Comparison of ENCODE assay signal across 9 mouse cellular contexts in the genomic region with DNA sequence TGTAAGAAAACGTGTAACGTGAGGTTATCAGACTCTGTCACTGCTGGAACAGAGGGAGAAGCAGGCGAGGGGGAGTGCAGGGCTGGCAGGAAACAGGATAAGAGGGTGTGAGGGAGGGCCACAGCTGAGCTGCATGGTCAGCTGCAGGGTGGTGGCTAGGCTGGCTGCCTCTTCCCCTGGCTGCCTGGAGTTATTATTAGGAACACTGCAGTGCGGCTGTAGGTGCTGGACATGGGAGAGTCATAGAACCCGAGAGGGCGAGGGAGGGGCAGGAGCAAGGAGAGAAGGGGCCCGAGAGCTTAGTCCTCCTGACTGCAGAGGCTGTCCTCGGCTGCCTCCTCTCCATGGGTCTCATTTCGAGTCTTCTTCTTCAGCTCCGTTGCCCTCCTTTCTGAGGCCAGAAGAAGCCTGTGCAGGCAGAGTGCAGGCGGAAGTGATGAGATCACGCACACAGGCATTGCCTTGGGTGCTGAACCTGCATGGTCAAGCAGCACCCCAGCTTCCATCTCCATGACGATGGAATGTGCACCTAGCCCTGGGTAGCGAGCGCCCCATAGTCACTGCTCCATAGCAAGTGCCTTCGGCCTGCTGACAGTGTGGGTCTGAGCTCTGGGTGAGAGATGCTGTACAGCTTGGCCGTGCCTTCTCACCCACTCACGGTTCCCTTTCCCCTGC. TPM values are rescaled to one million over a fixed set of nuclear protein-coding genes. Genes with fewer than 3 reads are reported as not detected.
DNase-seq lines count a peak whose midpoint lies in the region; ATAC-seq and TF ChIP-seq lines count a peak whose summit lies in the region.
"Had no signal": no experiment of that assay in that cellular context is flagged by ENCODE, and none has a peak within 500 bp of the region (broad histone marks: within the 10 kb centered on the region; RNA-seq: fewer than 3 reads in every experiment).

No protein-coding gene starts in this region.

- 8% methylated on average over 18 of the region's 18 CpGs for WGBS in cerebellum, adult 2 months
- 69% methylated on average over 18 of the region's 18 CpGs for WGBS in hindbrain, embryonic 13.5 days
- 45% methylated on average over 18 of the region's 18 CpGs for WGBS in liver, embryonic 11.5 days
- WGBS in stomach, embryonic 14.5 days, result 62% methylated on average over 18 of the region's 18 CpGs

- no peaks in the 10 kb centered on the region for H3K9me3 ChIP-seq in hindbrain, embryonic 13.5 days
- no peaks in the 10 kb centered on the region for H3K9me3 ChIP-seq in liver, embryonic 11.5 days (ENCODE audit: control insufficient read depth, low read length)
- H3K9me3 ChIP-seq in stomach, embryonic 14.5 days (ENCODE audit: control insufficient read depth, low read depth, low read length), result no peaks in the 10 kb centered on the region

- H3K27me3 ChIP-seq in cerebellum, adult 2 months (ENCODE audit: control insufficient read depth, insufficient read depth, low read length), result no peaks in the 10 kb centered on the region
- H3K27me3 ChIP-seq in hindbrain, embryonic 13.5 days, result no peaks in the 10 kb centered on the region
- H3K27me3 ChIP-seq in liver, embryonic 11.5 days (replicated peaks; ENCODE audit: control insufficient read depth, insufficient read depth, low read length), result no peaks in the 10 kb centered on the region
- H3K27me3 ChIP-seq in stomach, embryonic 14.5 days (ENCODE audit: control insufficient read depth, insufficient read depth, low read length), result no peaks in the 10 kb centered on the region
- H3K27me3 ChIP-seq: CH12.LX had no signal

- peak; percentile 8; the same call in 1 of the 2 replicates for TF ChIP-seq POLR2A in cerebellum, adult 2 months (IDR thresholded peaks at IDR 0.05; ENCODE audit: borderline replicate concordance, insufficient read depth, low read length)

- H3K4me3 ChIP-seq in cerebellum, adult 2 months (replicated peaks; ENCODE audit: insufficient read depth, low read depth, low read length), result peak overlapping the region; percentile 72
- peak overlapping the region; percentile 79 for H3K4me3 ChIP-seq in gastrocnemius, adult 2 months
- peak overlapping the region; percentile 8; the same call in 1 of the 2 replicates for H3K4me3 ChIP-seq in hindbrain, embryonic 13.5 days
- H3K4me3 ChIP-seq in liver, embryonic 11.5 days (ENCODE audit: low read depth, low read length), result no peak overlapping the region
- H3K4me3 ChIP-seq in stomach, embryonic 14.5 days (ENCODE audit: low read depth, low read length), result no peak overlapping the region

- H3K36me3 ChIP-seq in hindbrain, embryonic 13.5 days, result peaks cover 40% of the 10 kb centered on the region
- H3K36me3 ChIP-seq in liver, embryonic 11.5 days (ENCODE audit: control insufficient read depth, insufficient read depth, low read length), result peaks cover 17% of the 10 kb centered on the region
- peaks cover 4% of the 10 kb centered on the region; the same call in 1 of the 2 replicates for H3K36me3 ChIP-seq in stomach, embryonic 14.5 days (ENCODE audit: control insufficient read depth, insufficient read depth, low read length)

- no peak for ATAC-seq in hindbrain, embryonic 13.5 days (ENCODE audit: low FRiP score)
- ATAC-seq in liver, embryonic 11.5 days (replicated peaks; ENCODE audit: low FRiP score), result no peak
- ATAC-seq in stomach, embryonic 14.5 days (ENCODE audit: insufficient number of reproducible peaks, insufficient read depth, low FRiP score, low read depth), result no peak

- H3K27ac ChIP-seq in cerebellum, adult 2 months (ENCODE audit: insufficient read depth, low read length), result peak overlapping the region; percentile 89
- H3K27ac ChIP-seq in gastrocnemius, adult 2 months, result peak overlapping the region; percentile 94
- peak overlapping the region; percentile 26 for H3K27ac ChIP-seq in hindbrain, embryonic 13.5 days
- H3K27ac ChIP-seq in liver, embryonic 11.5 days (ENCODE audit: low read depth, low read length), result peak overlapping the region; percentile 65
- H3K27ac ChIP-seq in stomach, embryonic 14.5 days (ENCODE audit: low read length), result no peak overlapping the region; the same call in 1 of the 2 replicates

- peak overlapping the region; percentile 97 for H3K9ac ChIP-seq in hindbrain, embryonic 13.5 days
- 0 out of 2 replicates have a peak overlapping the region, but pooled peaks have one; percentile 12 for H3K9ac ChIP-seq in liver, embryonic 11.5 days (ENCODE audit: low read depth, low read length)
- no peak overlapping the region for H3K9ac ChIP-seq in stomach, embryonic 14.5 days (replicated peaks; ENCODE audit: low read depth, low read length)

- peak; percentile 65 to 72 for DNase-seq in cerebellum, adult 2 months
- no peak for DNase-seq in cerebellum, postnatal 4 days (ENCODE audit: low spot score in 2 of 2)
- peak; percentile 64 for DNase-seq in MN1 (ENCODE audit: low spot score)
- peak; percentile 87 for DNase-seq in gastrocnemius, adult 2 months
- DNase-seq in liver, embryonic 11.5 days (ENCODE audit: low spot score), result no peak
- DNase-seq in natural killer cell, adult 2 months (ENCODE audit: low spot score in 2 of 2), result no peak

- intact Hi-C loops in gastrocnemius, adult 2 months (cut with DNase I), result loop anchor here (2.0 to 5.0 kb wide), 2 partner anchors 18 to 84 kb away; a partner anchor contains a TSS

- H3K4me2 ChIP-seq in hindbrain, embryonic 13.5 days, result peak overlapping the region; percentile 95
- peak overlapping the region; percentile 45 for H3K4me2 ChIP-seq in liver, embryonic 11.5 days
- H3K4me2 ChIP-seq in stomach, embryonic 14.5 days (replicated peaks; ENCODE audit: low read depth, low read length), result peak overlapping the region; percentile 14; the same call in 1 of the 2 replicates

- H3K4me1 ChIP-seq in cerebellum, adult 2 months (ENCODE audit: control insufficient read depth, insufficient read depth, low read length), result peaks cover 28% of the 10 kb centered on the region
- H3K4me1 ChIP-seq in hindbrain, embryonic 13.5 days (replicated peaks), result peaks cover 53% of the 10 kb centered on the region
- H3K4me1 ChIP-seq in liver, embryonic 11.5 days (replicated peaks; ENCODE audit: control insufficient read depth, insufficient read depth, low read length), result peaks cover 57% of the 10 kb centered on the region
- H3K4me1 ChIP-seq in stomach, embryonic 14.5 days (ENCODE audit: control insufficient read depth, insufficient read depth, low read length), result peaks cover 21% of the 10 kb centered on the region

- no peak for TF ChIP-seq CTCF in cerebellum, adult 2 months (IDR thresholded peaks at IDR 0.05; ENCODE audit: borderline replicate concordance, insufficient read depth, low read depth, low read length)
- no peak for TF ChIP-seq CTCF in gastrocnemius, adult 2 months (IDR thresholded peaks at IDR 0.05)

RNA-seq across cellular contexts. Expression of a gene that starts 3.3 kb away (rescaled TPM):
- polyA plus RNA-seq in cerebellum, adult 2 months (2012; rRNA removed), result 95.4 and 96.0 TPM in 2 replicates
- 1 to 10 TPM; 7.8 to 9.4 TPM for total RNA-seq in gastrocnemius, adult 2 months (2021)
- polyA plus RNA-seq in hindbrain, embryonic 13.5 days (2015; fragmentation: Nextera tagmentation; extraction: Ambion mirVana), result 17.2 and 19.7 TPM in 2 replicates
- 7.7 and 9.9 TPM in 2 replicates for polyA plus RNA-seq in liver, embryonic 11.5 days (2014; fragmentation: Nextera tagmentation; extraction: Ambion mirVana)
- polyA plus RNA-seq in stomach, embryonic 14.5 days (2014; fragmentation: Nextera tagmentation; extraction: Ambion mirVana), result 7.4 and 9.2 TPM in 2 replicates

RNA-seq across cellular contexts. Expression of a gene that starts 16.7 kb away (rescaled TPM):
- polyA plus RNA-seq in cerebellum, adult 2 months (2012; rRNA removed), result 24.5 and 24.9 TPM in 2 replicates
- 10 to 100 TPM; 17.9 to 18.1 TPM for total RNA-seq in gastrocnemius, adult 2 months (2021)
- polyA plus RNA-seq in hindbrain, embryonic 13.5 days (2015; fragmentation: Nextera tagmentation; extraction: Ambion mirVana), result 47.9 and 48.6 TPM in 2 replicates
- 114 and 125 TPM in 2 replicates for polyA plus RNA-seq in liver, embryonic 11.5 days (2014; fragmentation: Nextera tagmentation; extraction: Ambion mirVana)
- 52.3 and 55.4 TPM in 2 replicates for polyA plus RNA-seq in stomach, embryonic 14.5 days (2014; fragmentation: Nextera tagmentation; extraction: Ambion mirVana)

RNA-seq across cellular contexts. Expression of a gene that starts 17.9 kb away (rescaled TPM):
- polyA plus RNA-seq in cerebellum, adult 2 months (2012; rRNA removed), result 5,061 and 5,782 TPM in 2 replicates
- over 10,000 TPM in 1 of 2 experiments, 1,000 to 10,000 TPM in 1; 9,742 to 11,894 TPM for total RNA-seq in gastrocnemius, adult 2 months (2021)
- polyA plus RNA-seq in hindbrain, embryonic 13.5 days (2015; fragmentation: Nextera tagmentation; extraction: Ambion mirVana), result 1,320 and 1,327 TPM in 2 replicates
- 2,450 and 2,526 TPM in 2 replicates for polyA plus RNA-seq in liver, embryonic 11.5 days (2014; fragmentation: Nextera tagmentation; extraction: Ambion mirVana)
- 1,945 and 1,966 TPM in 2 replicates for polyA plus RNA-seq in stomach, embryonic 14.5 days (2014; fragmentation: Nextera tagmentation; extraction: Ambion mirVana)

RNA-seq across cellular contexts. Expression of a gene that starts 43.1 kb away (rescaled TPM):
- 80.8 and 85.4 TPM in 2 replicates for polyA plus RNA-seq in cerebellum, adult 2 months (2012; rRNA removed)
- total RNA-seq in gastrocnemius, adult 2 months (2021), result 1 to 10 TPM; 6.5 to 9.8 TPM
- polyA plus RNA-seq in hindbrain, embryonic 13.5 days (2015; fragmentation: Nextera tagmentation; extraction: Ambion mirVana), result 56.7 and 62.9 TPM in 2 replicates
- polyA plus RNA-seq in liver, embryonic 11.5 days (2014; fragmentation: Nextera tagmentation; extraction: Ambion mirVana), result 150 and 158 TPM in 2 replicates
- 107 and 109 TPM in 2 replicates for polyA plus RNA-seq in stomach, embryonic 14.5 days (2014; fragmentation: Nextera tagmentation; extraction: Ambion mirVana)

RNA-seq across cellular contexts. Expression of a gene that starts 43.2 kb away (rescaled TPM):
- polyA plus RNA-seq in cerebellum, adult 2 months (2012; rRNA removed), result 61.6 and 70.4 TPM in 2 replicates
- 100 to 1,000 TPM; 214 to 262 TPM for total RNA-seq in gastrocnemius, adult 2 months (2021)
- 158 and 164 TPM in 2 replicates for polyA plus RNA-seq in hindbrain, embryonic 13.5 days (2015; fragmentation: Nextera tagmentation; extraction: Ambion mirVana)
- polyA plus RNA-seq in liver, embryonic 11.5 days (2014; fragmentation: Nextera tagmentation; extraction: Ambion mirVana), result 287 and 311 TPM in 2 replicates
- 193 and 202 TPM in 2 replicates for polyA plus RNA-seq in stomach, embryonic 14.5 days (2014; fragmentation: Nextera tagmentation; extraction: Ambion mirVana)

Comparison
In these comparisons a context has a peak if more than half of its experiments do, and no peak if none do; other contexts are left out.
1. DNase-seq: peak in cerebellum, adult 2 months (2 of 2), MN1 (single experiment) and gastrocnemius, adult 2 months (single experiment); none in cerebellum, postnatal 4 days (0 of 2), liver, embryonic 11.5 days (single experiment) and natural killer cell, adult 2 months (0 of 2).
2. H3K4me3 ChIP-seq: peak in cerebellum, adult 2 months (single experiment), gastrocnemius, adult 2 months (single experiment) and hindbrain, embryonic 13.5 days (single experiment); none in liver, embryonic 11.5 days (single experiment) and stomach, embryonic 14.5 days (single experiment).
3. H3K4me2 ChIP-seq: peak in every context shown above with its lines; median percentile 95 in hindbrain, embryonic 13.5 days; 45 in liver, embryonic 11.5 days; 14 in stomach, embryonic 14.5 days.